Mouse (Mus musculus): ENCODE results near the gene Tnxb. TPM values are rescaled to one million over a fixed set of nuclear protein-coding genes. Genes with fewer than 3 reads are reported as not detected.
"Not testable (repeated sequence)": the region's sequence is repeated elsewhere in the genome, so short reads cannot be mapped to it uniquely, and the experiment has no call there.

Tnxb gene
- total RNA-seq, 2 experiments from 2014 or later, result 47.1 to 54.2 TPM

- DNase-seq, result peak; percentile 89
These were observed 15.1 kb downstream of the Tnxb start for GRCm38 (mm10) chr17:34685120-34686110.

GRCm38 (mm10) chr17:34688889-34689288 lies 18.6 kb downstream of the Tnxb start:
- DNase-seq, result no peak

- DNase-seq, result peak; percentile 75
These were observed 20.1 kb downstream of the Tnxb start for GRCm38 (mm10) chr17:34690458-34690857.

GRCm38 (mm10) chr17:34692906-34693305 lies 22.6 kb downstream of the Tnxb start:
- DNase-seq, result peak; percentile 88

GRCm38 (mm10) chr17:34699575-34700408 lies 29.5 kb downstream of the Tnxb start:
- DNase-seq, result no peak

GRCm38 (mm10) chr17:34700671-34701071 lies 30.3 kb downstream of the Tnxb start:
- DNase-seq, result no peak

- not testable (repeated sequence) for DNase-seq
These were observed 36.1 kb downstream of the Tnxb start for GRCm38 (mm10) chr17:34706476-34706875.

GRCm38 (mm10) chr17:34712951-34713350 lies 42.6 kb downstream of the Tnxb start:
- peak; percentile 83 for DNase-seq

- not testable (repeated sequence) for DNase-seq
These were observed 44.0 kb downstream of the Tnxb start for GRCm38 (mm10) chr17:34714181-34714907.

GRCm38 (mm10) chr17:34714908-34715445 lies 44.6 kb downstream of the Tnxb start:
- DNase-seq, result not testable (repeated sequence)

GRCm38 (mm10) chr17:34715451-34715850 lies 45.1 kb downstream of the Tnxb start:
- not testable (repeated sequence) for DNase-seq

- no peak for DNase-seq
These were observed 45.9 kb downstream of the Tnxb start for GRCm38 (mm10) chr17:34716247-34716646.

- DNase-seq, result no peak
These were observed 47.1 kb downstream of the Tnxb start for GRCm38 (mm10) chr17:34717401-34717800.

- not testable (repeated sequence) for DNase-seq
These were observed 49.6 kb downstream of the Tnxb start for GRCm38 (mm10) chr17:34719886-34720285.

- DNase-seq, result not testable (repeated sequence)
These were observed 51.9 kb downstream of the Tnxb start for GRCm38 (mm10) chr17:34722238-34722637.

- no peak for DNase-seq
These were observed 52.7 kb downstream of the Tnxb start for GRCm38 (mm10) chr17:34723066-34723465.

- no peak for DNase-seq
These were observed 57.6 kb downstream of the Tnxb start for GRCm38 (mm10) chr17:34727887-34728286.

GRCm38 (mm10) chr17:34729155-34729554 lies 58.8 kb downstream of the Tnxb start:
- DNase-seq, result not testable (repeated sequence)

GRCm38 (mm10) chr17:34729779-34730553 lies 59.6 kb downstream of the Tnxb start:
- not testable (repeated sequence) for DNase-seq

- DNase-seq, result not testable (repeated sequence)
These were observed 67.1 kb downstream of the Tnxb start for GRCm38 (mm10) chr17:34737466-34737865.

GRCm38 (mm10) chr17:34739708-34740107 lies 69.4 kb downstream of the Tnxb start:
- not testable (repeated sequence) for DNase-seq
